Comparison of ENCODE assay signal across 12 mouse cellular contexts in the genomic region with DNA sequence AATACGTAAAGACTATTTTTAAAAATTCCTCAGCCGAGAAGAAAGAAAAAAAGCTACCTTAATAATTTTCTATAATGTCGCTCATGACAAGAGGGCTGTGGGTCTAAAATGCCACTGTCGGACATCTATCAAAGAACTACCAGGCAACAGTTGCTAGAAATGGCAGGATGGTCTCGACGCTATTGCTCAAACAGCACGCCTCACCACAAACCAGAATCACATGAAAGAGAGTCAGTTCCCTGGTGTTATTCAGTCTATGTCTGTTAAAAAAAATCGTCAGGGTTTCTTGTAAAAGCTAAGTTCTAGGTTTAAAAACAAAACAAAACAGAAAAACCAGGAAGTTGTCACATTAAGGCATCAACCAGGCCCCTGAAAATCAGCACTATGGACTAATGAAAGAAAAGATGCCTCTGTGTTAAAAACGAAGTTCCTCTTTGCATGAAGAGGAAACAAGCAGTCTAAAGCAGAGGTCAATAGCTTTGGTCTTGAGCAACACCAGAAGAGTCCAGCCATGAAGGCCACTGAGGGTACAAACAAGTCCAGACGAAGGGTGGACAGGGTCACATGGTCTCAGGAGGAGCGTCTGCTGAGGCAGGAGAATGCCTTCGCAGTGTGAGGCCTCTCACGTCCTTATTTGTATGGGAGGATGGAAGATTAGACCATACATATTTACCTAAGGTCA. TPM values are rescaled to one million over a fixed set of nuclear protein-coding genes. Genes with fewer than 3 reads are reported as not detected.
A peak's percentile ranks its signal among the peaks of the same experiment; 100 is the strongest.
DNase-seq lines count a peak whose midpoint lies in the region; ATAC-seq lines count a peak whose summit lies in the region.
"Had no signal": no experiment of that assay in that cellular context is flagged by ENCODE, and none has a peak within 500 bp of the region (broad histone marks: within the 10 kb centered on the region; RNA-seq: fewer than 3 reads in every experiment).

No protein-coding gene starts in this region.

- DNase-seq in thymus, postnatal 14 days: peak; percentile 13
- no peak for DNase-seq in thymus, postnatal 36 days
- no peak for DNase-seq in cerebellum, adult 8-10 months
- no peak for DNase-seq in adrenal gland, adult 8-10 months
- DNase-seq: cerebellum, adult 9-11 months had no signal

- H3K4me1 ChIP-seq in kidney, embryonic 15.5 days: peaks cover 30% of the 10 kb centered on the region
- peaks cover 7% of the 10 kb centered on the region for H3K4me1 ChIP-seq in kidney, embryonic 14.5 days (ENCODE audit: control insufficient read depth, insufficient read depth, low read length)
- 0 out of 2 replicates have a peak, but pooled peaks cover 2% of the 10 kb centered on the region for H3K4me1 ChIP-seq in hindbrain, embryonic 12.5 days

- 70% methylated on average over 13 of the region's 13 CpGs for WGBS in kidney, embryonic 15.5 days
- 70% methylated on average over 13 of the region's 13 CpGs for WGBS in kidney, embryonic 14.5 days
- WGBS in hindbrain, embryonic 12.5 days: 90% methylated on average over 13 of the region's 13 CpGs

- ATAC-seq in kidney, embryonic 15.5 days (replicated peaks; ENCODE audit: low FRiP score): no peak
- ATAC-seq in kidney, embryonic 14.5 days (ENCODE audit: low FRiP score, low TSS enrichment): no peak
- ATAC-seq in megakaryocyte, adult 5-6 weeks (ENCODE audit: poor library complexity, severe bottlenecking): peak; percentile 89
- ATAC-seq in hindbrain, embryonic 12.5 days (ENCODE audit: low FRiP score): no peak
- ATAC-seq: hindbrain, postnatal 0 days had no signal

- H3K4me2 ChIP-seq in kidney, embryonic 15.5 days: no peak overlapping the region
- H3K4me2 ChIP-seq in kidney, embryonic 14.5 days (replicated peaks; ENCODE audit: low read depth, low read length): no peak overlapping the region
- H3K4me2 ChIP-seq in hindbrain, embryonic 12.5 days (replicated peaks): no peak overlapping the region

- H3K9me3 ChIP-seq in kidney, embryonic 15.5 days (replicated peaks): no peaks in the 10 kb centered on the region
- H3K9me3 ChIP-seq in kidney, embryonic 14.5 days (ENCODE audit: control insufficient read depth, low read length): no peaks in the 10 kb centered on the region
- no peaks in the 10 kb centered on the region for H3K9me3 ChIP-seq in hindbrain, embryonic 12.5 days (replicated peaks)

- no peak overlapping the region for H3K9ac ChIP-seq in kidney, embryonic 15.5 days
- H3K9ac ChIP-seq in kidney, embryonic 14.5 days (ENCODE audit: low read depth, low read length): no peak overlapping the region
- H3K9ac ChIP-seq in hindbrain, embryonic 12.5 days: no peak overlapping the region

- H3K27me3 ChIP-seq in kidney, embryonic 15.5 days: no peaks in the 10 kb centered on the region
- no peaks in the 10 kb centered on the region for H3K27me3 ChIP-seq in kidney, embryonic 14.5 days (ENCODE audit: control insufficient read depth, insufficient read depth, low read length)
- no peaks in the 10 kb centered on the region for H3K27me3 ChIP-seq in hindbrain, embryonic 12.5 days

- peak overlapping the region; percentile 59 for H3K27ac ChIP-seq in kidney, embryonic 15.5 days
- H3K27ac ChIP-seq in kidney, embryonic 14.5 days (ENCODE audit: low read depth, low read length): no peak overlapping the region
- H3K27ac ChIP-seq in hindbrain, embryonic 12.5 days: no peak overlapping the region
- H3K27ac ChIP-seq: heart, adult 2 months; hindbrain, postnatal 0 days; left cerebral cortex, adult 2 months had no signal

- H3K4me3 ChIP-seq in kidney, embryonic 15.5 days (replicated peaks): no peak overlapping the region
- H3K4me3 ChIP-seq in kidney, embryonic 14.5 days (ENCODE audit: low read length): no peak overlapping the region
- no peak overlapping the region for H3K4me3 ChIP-seq in hindbrain, embryonic 12.5 days
- H3K4me3 ChIP-seq: heart, adult 2 months; left cerebral cortex, adult 2 months had no signal

- peaks cover 30% of the 10 kb centered on the region for H3K36me3 ChIP-seq in kidney, embryonic 15.5 days
- H3K36me3 ChIP-seq in kidney, embryonic 14.5 days (ENCODE audit: control insufficient read depth, insufficient read depth, low read length): peaks cover 32% of the 10 kb centered on the region
- peaks cover 14% of the 10 kb centered on the region for H3K36me3 ChIP-seq in hindbrain, embryonic 12.5 days

RNA-seq across cellular contexts. Expression of gene Arid5b, which starts 37.6 kb away (rescaled TPM):
- 35.8 and 38.6 TPM in 2 replicates for polyA plus RNA-seq in kidney, embryonic 15.5 days (2015; fragmentation: Nextera tagmentation; extraction: Ambion mirVana)
- polyA plus RNA-seq in kidney, embryonic 14.5 days (2014; fragmentation: Nextera tagmentation; extraction: Ambion mirVana): 36.1 and 42.9 TPM in 2 replicates
- 28.5 and 29.3 TPM in 2 replicates for total RNA-seq in megakaryocyte, adult 5-6 weeks (2015)
- total RNA-seq in megakaryocyte, adult 5-6 weeks (2017): 14.4 and 14.5 TPM in 2 replicates
- total RNA-seq in adrenal gland, adult 8-10 months (2022): 10 to 100 TPM; 22.5 to 34.7 (median 29.4) TPM
- polyA plus RNA-seq in hindbrain, embryonic 12.5 days (2016; fragmentation: Nextera tagmentation; extraction: Ambion mirVana): 27.8 and 28.2 TPM in 2 replicates
